Mouse (Mus musculus): ENCODE measurements around the gene Actr1a.

- TF ChIP-seq CTCF (IDR thresholded peaks at IDR 0.05; ENCODE audit: low read depth, low read length), result no peak
- TF ChIP-seq EP300 (IDR thresholded peaks at IDR 0.05; ENCODE audit: insufficient read depth, low read depth, low read length), result no peak
- TF ChIP-seq POLR2A (IDR thresholded peaks at IDR 0.05; ENCODE audit: insufficient read depth, low read length), result no peak
Observed at GRCm38 (mm10) chr19:46330696-46331095, 64.9 kb downstream of the Actr1a start.

All from ES-Bruce4 (cell line).